Mouse (Mus musculus) G1E (cell line): Measurements from ENCODE around the gene Arpc3.

Source experiments
- CTCF ChIP-seq: IDR thresholded peaks from 2 replicates; pipeline ENCODE4 v1.5.1; 2012; ENCODE audit warnings: low read depth, low read length, inconsistent platforms, mixed read lengths
- GATA1 ChIP-seq: IDR thresholded peaks from 2 replicates; pipeline ENCODE4 v1.6.1; 2012; ENCODE audit warnings: borderline replicate concordance, low read length, inconsistent platforms, mixed read lengths
- GATA2 ChIP-seq: IDR thresholded peaks from 2 replicates; pipeline ENCODE4 v1.6.1; 2012; ENCODE audit warnings: low read depth, low read length, inconsistent platforms, borderline replicate concordance
- POLR2AphosphoS5 ChIP-seq: IDR thresholded peaks from 2 replicates; pipeline ENCODE4 v1.6.1; 2012; ENCODE audit warnings: low read depth, low read length, inconsistent platforms; ENCODE audit not compliant: insufficient replicate concordance

DNA sequence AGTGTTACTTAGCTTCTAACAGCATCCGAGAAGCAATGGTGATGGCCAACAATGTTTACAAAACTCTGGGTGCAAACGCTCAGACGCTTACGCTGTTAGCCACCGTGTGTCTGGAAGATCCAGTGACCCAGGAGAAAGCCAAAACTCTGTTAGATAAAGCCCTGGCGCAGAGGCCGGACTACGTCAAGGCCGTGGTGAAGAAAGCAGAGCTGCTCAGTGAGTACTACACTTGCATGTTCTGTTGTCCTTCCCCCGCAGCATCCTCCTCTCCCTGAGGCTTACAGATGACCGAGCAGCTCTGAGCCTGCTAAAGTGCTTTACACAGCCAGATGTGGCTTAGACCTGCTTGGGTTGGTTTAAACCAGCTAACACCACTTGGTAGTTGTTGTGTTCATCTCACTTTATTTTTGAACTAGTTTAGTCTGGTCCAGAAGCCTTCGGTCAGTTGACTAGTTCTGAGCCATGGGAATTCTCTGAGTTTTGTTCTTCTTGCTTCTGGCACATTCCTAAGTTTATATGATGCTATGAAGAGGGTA lies 48.5 kb downstream of the Arpc3 start:
- TF ChIP-seq CTCF (no peak), GATA2 (no peak), GATA1 (no peak), POLR2AphosphoS5 (no peak)
